Mouse (Mus musculus): Measurements from ENCODE around the gene Itpkc. TPM values are rescaled to one million over a fixed set of nuclear protein-coding genes. Genes with fewer than 3 reads are reported as not detected.
A peak's percentile ranks its signal among the peaks of the same experiment; 100 is the strongest.

Gene Itpkc
- polyA plus RNA-seq, 1 experiment from 2014 or later: 4.4 TPM

GRCm38 (mm10) chr7:27203730-27204449 lies 24.6 kb downstream of the Itpkc start:
- Histone ChIP-seq H3K36me3 (replicated peaks) (peaks cover 77% of the 10 kb centered on the region), H3K27me3 (ENCODE audit: poor library complexity, severe bottlenecking) (no peaks in the 10 kb centered on the region), H3K4me1 (no peaks in the 10 kb centered on the region), H3K9me3 (no peaks in the 10 kb centered on the region), H3K4me3 (no peak overlapping the region), H3K27ac (no peak overlapping the region)
- WGBS: 96% methylated on average over 8 of the region's 8 CpGs
- no peak for DNase-seq (ENCODE audit: extremely low spot score, low spot score)

DNA sequence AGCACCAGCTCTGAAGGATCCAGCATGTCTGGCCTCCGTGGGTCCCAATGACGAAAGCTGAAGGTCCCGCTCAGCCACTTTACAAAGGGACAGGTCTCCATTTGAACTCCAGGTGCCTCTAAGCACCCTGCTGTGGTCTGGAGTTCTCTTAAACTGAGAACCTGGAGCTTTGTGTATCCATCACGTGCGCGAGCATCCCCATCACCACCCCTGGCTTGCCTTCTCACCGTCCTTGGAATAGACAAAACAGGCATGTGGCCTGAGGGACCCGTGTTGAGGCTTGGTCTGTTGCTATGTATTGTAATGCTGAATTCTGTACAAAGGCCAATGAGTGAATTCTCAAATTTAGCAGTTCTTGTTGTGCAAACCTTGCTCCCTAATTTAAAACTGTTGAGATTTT lies 29.7 kb downstream of the Itpkc start:
- H3K36me3 ChIP-seq (replicated peaks): peaks cover 62% of the 10 kb centered on the region
- DNase-seq (ENCODE audit: extremely low spot score, low spot score): no peak
- 93% methylated on average over 8 of the region's 8 CpGs for WGBS
- H3K27ac ChIP-seq: no peak overlapping the region
- H3K9me3 ChIP-seq: no peaks in the 10 kb centered on the region
- no peaks in the 10 kb centered on the region for H3K27me3 ChIP-seq (ENCODE audit: poor library complexity, severe bottlenecking)
- no peak overlapping the region for H3K4me3 ChIP-seq
- H3K4me1 ChIP-seq: peaks cover 23% of the 10 kb centered on the region

- H3K27me3 ChIP-seq (ENCODE audit: poor library complexity, severe bottlenecking): no peaks in the 10 kb centered on the region
- H3K4me1 ChIP-seq: peaks cover 28% of the 10 kb centered on the region
- peaks cover 62% of the 10 kb centered on the region for H3K36me3 ChIP-seq (replicated peaks)
- H3K4me3 ChIP-seq: no peak overlapping the region
- H3K27ac ChIP-seq: no peak overlapping the region
- H3K9me3 ChIP-seq: no peaks in the 10 kb centered on the region
- DNase-seq (ENCODE audit: extremely low spot score, low spot score): no peak
These were observed 30.1 kb downstream of the Itpkc start for GRCm38 (mm10) chr7:27198355-27198754.

- 94% methylated on average over 8 of the region's 8 CpGs for WGBS
- no peak overlapping the region for H3K4me3 ChIP-seq
- no peaks in the 10 kb centered on the region for H3K27me3 ChIP-seq (ENCODE audit: poor library complexity, severe bottlenecking)
- H3K27ac ChIP-seq: peak overlapping the region; percentile 98; the same call in 1 of the 2 replicates
- no peak for DNase-seq (ENCODE audit: extremely low spot score, low spot score)
- peaks cover 31% of the 10 kb centered on the region for H3K4me1 ChIP-seq
- no peaks in the 10 kb centered on the region for H3K9me3 ChIP-seq
- peaks cover 62% of the 10 kb centered on the region for H3K36me3 ChIP-seq (replicated peaks)
These were observed 30.8 kb downstream of the Itpkc start for GRCm38 (mm10) chr7:27197634-27198033.

DNA sequence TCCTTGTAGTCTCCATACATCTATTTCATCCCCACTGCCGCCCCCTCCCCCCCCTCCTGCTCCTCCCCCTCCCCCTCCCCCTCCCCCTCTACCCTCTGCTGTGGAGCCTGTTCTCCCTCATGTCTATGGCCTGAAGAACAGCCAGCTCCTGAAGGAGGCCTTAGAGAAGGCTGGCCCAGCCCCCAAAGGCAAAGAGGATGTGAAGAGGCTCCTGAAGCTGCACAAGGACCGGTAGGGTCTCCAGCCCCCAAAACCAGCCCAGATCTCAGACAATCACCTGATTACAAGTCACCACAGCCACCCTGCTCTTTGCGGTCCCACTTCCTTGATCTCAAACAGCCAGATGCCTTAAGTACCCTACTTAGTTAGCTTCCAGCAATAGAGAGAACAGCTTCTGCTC lies 31.3 kb downstream of the Itpkc start:
- Histone ChIP-seq H3K9me3 (no peaks in the 10 kb centered on the region), H3K27me3 (ENCODE audit: poor library complexity, severe bottlenecking) (no peaks in the 10 kb centered on the region), H3K36me3 (replicated peaks) (peaks cover 62% of the 10 kb centered on the region), H3K4me3 (peak overlapping the region; percentile 84; the same call in 1 of the 2 replicates), H3K4me1 (peaks cover 31% of the 10 kb centered on the region), H3K27ac (peak overlapping the region; percentile 98; the same call in 1 of the 2 replicates)
- no peak for DNase-seq (ENCODE audit: extremely low spot score, low spot score)
- WGBS: 80% methylated on average over 3 of the region's 3 CpGs

GRCm38 (mm10) chr7:27195681-27196611 lies 32.5 kb downstream of the Itpkc start, which contains the start of the genes BC024978 and Snrpa:
BC024978 (plus strand) TSS chr7:27195781.
Snrpa (minus strand) TSS chr7:27196271.
- Histone ChIP-seq H3K27me3 (ENCODE audit: poor library complexity, severe bottlenecking) (no peaks in the 10 kb centered on the region), H3K4me3 (peak within 1 kb of the TSS; percentile 84), H3K9me3 (no peaks in the 10 kb centered on the region; the same call in 1 of the 2 replicates), H3K27ac (peak within 1 kb of the TSS; percentile 98), H3K4me1 (peaks cover 31% of the 10 kb centered on the region), H3K36me3 (replicated peaks) (peaks cover 64% of the 10 kb centered on the region)
- DNase-seq (ENCODE audit: extremely low spot score, low spot score): peak; percentile 97
- WGBS: 1% methylated on average over 64 of the region's 64 CpGs

GRCm38 (mm10) chr7:27193731-27194130 lies 34.7 kb downstream of the Itpkc start:
- no peaks in the 10 kb centered on the region; the same call in 1 of the 2 replicates for H3K9me3 ChIP-seq
- no peak overlapping the region for H3K27ac ChIP-seq
- peak overlapping the region; percentile 84 for H3K4me3 ChIP-seq
- peaks cover 31% of the 10 kb centered on the region for H3K4me1 ChIP-seq
- WGBS: 87% methylated on average over 4 of the region's 4 CpGs
- DNase-seq (ENCODE audit: extremely low spot score, low spot score): no peak
- H3K27me3 ChIP-seq (ENCODE audit: poor library complexity, severe bottlenecking): no peaks in the 10 kb centered on the region
- H3K36me3 ChIP-seq (replicated peaks): peaks cover 77% of the 10 kb centered on the region

- H3K36me3 ChIP-seq (replicated peaks): peaks cover 78% of the 10 kb centered on the region
- no peaks in the 10 kb centered on the region; the same call in 1 of the 2 replicates for H3K9me3 ChIP-seq
- 94% methylated on average over 5 of the region's 5 CpGs for WGBS
- H3K4me1 ChIP-seq: peaks cover 31% of the 10 kb centered on the region
- H3K4me3 ChIP-seq: no peak overlapping the region
- no peak for DNase-seq (ENCODE audit: extremely low spot score, low spot score)
- no peak overlapping the region for H3K27ac ChIP-seq
- no peaks in the 10 kb centered on the region for H3K27me3 ChIP-seq (ENCODE audit: poor library complexity, severe bottlenecking)
These were observed 36.0 kb downstream of the Itpkc start for GRCm38 (mm10) chr7:27192434-27192833.

DNA sequence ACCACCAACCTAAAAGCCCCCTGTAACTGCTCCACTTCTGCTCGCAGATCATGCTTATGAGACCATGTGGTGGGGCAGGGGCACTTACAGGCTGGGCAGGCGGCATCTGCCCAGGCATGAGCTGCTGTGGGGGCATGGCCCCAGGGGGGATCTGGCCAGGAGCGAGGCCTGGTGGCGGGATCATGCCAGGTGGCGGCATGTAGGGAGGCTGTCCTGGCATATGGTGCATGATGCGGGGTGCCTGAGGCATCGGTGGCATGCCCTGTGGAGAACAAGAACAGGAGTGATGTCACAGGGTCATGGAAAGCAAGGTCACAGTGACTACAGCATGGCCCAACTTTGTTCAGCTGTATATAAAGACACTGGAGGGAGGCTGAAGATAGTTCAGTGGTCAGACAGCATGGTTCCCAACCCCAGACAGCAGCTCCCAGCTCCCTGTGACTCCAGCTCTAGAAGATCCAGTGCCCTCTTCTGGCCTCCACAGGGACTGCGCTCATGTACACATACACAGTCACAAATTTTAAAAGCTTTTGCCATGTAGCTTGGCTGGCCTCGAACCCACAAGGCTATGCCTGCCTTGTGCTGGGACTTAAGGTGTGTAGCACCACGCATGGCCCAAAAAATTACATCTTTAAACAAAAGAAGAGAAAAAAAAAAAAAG lies 39.1 kb downstream of the Itpkc start:
- Histone ChIP-seq H3K27ac (no peak overlapping the region), H3K4me3 (no peak overlapping the region), H3K9me3 (peaks cover 4% of the 10 kb centered on the region; the same call in 1 of the 2 replicates), H3K36me3 (replicated peaks) (peaks cover 99% of the 10 kb centered on the region), H3K4me1 (peaks cover 13% of the 10 kb centered on the region), H3K27me3 (ENCODE audit: poor library complexity, severe bottlenecking) (no peaks in the 10 kb centered on the region)
- 96% methylated on average over 10 of the region's 10 CpGs for WGBS
- no peak for DNase-seq (ENCODE audit: extremely low spot score, low spot score)

- H3K27me3 ChIP-seq (ENCODE audit: poor library complexity, severe bottlenecking): no peaks in the 10 kb centered on the region
- WGBS: 96% methylated on average over 5 of the region's 5 CpGs
- no peak overlapping the region for H3K27ac ChIP-seq
- DNase-seq (ENCODE audit: extremely low spot score, low spot score): no peak
- 0 out of 2 replicates have a peak, but pooled peaks cover under 1% of the 10 kb centered on the region for H3K4me1 ChIP-seq
- peaks cover 82% of the 10 kb centered on the region for H3K36me3 ChIP-seq (replicated peaks)
- peaks cover 4% of the 10 kb centered on the region; the same call in 1 of the 2 replicates for H3K9me3 ChIP-seq
- no peak overlapping the region for H3K4me3 ChIP-seq
These were observed 42.5 kb downstream of the Itpkc start for GRCm38 (mm10) chr7:27185986-27186385.

GRCm38 (mm10) chr7:27184964-27185363 lies 43.5 kb downstream of the Itpkc start:
- 81% methylated on average over 3 of the region's 3 CpGs for WGBS
- DNase-seq (ENCODE audit: extremely low spot score, low spot score): peak; percentile 59
- H3K9me3 ChIP-seq: peaks cover 4% of the 10 kb centered on the region; the same call in 1 of the 2 replicates
- peaks cover 72% of the 10 kb centered on the region for H3K36me3 ChIP-seq (replicated peaks)
- no peak overlapping the region for H3K27ac ChIP-seq
- H3K4me1 ChIP-seq: peaks cover 8% of the 10 kb centered on the region
- no peak overlapping the region for H3K4me3 ChIP-seq
- no peaks in the 10 kb centered on the region for H3K27me3 ChIP-seq (ENCODE audit: poor library complexity, severe bottlenecking)

- H3K4me3 ChIP-seq: no peak overlapping the region
- no peak for DNase-seq (ENCODE audit: extremely low spot score, low spot score)
- no peak overlapping the region for H3K27ac ChIP-seq
- H3K36me3 ChIP-seq (replicated peaks): peaks cover 47% of the 10 kb centered on the region
- no peaks in the 10 kb centered on the region for H3K27me3 ChIP-seq (ENCODE audit: poor library complexity, severe bottlenecking)
- peaks cover 4% of the 10 kb centered on the region; the same call in 1 of the 2 replicates for H3K9me3 ChIP-seq
- 93% methylated on average over 1 of the region's 1 CpGs for WGBS
- H3K4me1 ChIP-seq: peaks cover 24% of the 10 kb centered on the region
These were observed 46.0 kb downstream of the Itpkc start for GRCm38 (mm10) chr7:27182498-27182897.
